Mouse (Mus musculus): ENCODE measurements around the gene Drap1.

Drap1 gene

DNA sequence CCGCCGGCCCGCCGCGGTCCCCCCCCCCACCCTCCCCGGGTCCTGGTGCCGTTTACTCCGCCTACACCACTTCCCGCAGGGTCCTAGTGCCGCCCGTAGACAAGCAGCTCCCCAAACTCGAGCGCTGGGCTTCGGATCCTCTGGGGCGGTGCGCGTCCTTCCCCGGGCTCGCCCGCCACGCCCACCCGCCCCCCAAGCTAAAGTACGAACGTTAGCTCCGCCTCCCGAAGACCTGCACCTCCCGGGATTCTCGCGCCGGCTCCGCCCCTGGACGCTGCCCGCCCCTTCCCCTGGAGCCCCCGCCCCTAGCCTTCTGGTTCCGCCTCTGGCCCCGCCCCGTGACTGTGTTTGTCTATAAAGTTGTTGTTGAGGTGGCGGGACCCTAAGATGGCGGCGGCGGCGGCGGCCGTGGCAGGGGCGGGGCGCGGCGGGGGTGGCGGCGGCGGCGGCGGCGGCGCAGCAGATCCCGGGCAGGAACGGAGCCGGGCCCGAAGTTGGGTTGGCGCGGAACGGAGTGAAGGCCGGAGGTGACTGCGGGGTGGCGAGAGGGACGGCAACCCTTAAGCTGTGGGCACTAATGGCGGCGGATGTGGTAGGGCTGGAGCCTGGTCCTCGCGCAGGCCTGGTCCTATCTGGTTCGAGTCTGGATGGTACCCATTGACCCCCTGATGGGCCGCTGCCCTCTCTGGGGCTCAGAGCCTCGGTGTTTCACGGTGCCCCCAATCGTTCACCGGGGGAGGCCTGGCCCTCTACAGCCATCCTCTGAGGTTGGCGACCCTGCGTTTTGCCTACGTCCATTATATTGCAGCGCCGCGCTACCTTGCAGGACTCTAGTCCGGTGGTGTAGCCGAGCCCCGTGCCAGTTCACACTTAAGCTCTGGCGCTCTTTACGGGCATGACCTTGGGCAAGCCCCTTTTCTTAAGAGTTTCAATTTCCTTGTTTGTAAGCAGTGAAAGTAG is at the start of gene Drap1, which contains the start of gene AI837181:
Gene Drap1 (minus strand): TSS at position 198 of the 960 bp plus-strand sequence.
Gene AI837181 (plus strand): TSS at position 363 of the 960 bp plus-strand sequence.
- in situ Hi-C loops (cut with MboI, MseI) = no loop called here

DNA sequence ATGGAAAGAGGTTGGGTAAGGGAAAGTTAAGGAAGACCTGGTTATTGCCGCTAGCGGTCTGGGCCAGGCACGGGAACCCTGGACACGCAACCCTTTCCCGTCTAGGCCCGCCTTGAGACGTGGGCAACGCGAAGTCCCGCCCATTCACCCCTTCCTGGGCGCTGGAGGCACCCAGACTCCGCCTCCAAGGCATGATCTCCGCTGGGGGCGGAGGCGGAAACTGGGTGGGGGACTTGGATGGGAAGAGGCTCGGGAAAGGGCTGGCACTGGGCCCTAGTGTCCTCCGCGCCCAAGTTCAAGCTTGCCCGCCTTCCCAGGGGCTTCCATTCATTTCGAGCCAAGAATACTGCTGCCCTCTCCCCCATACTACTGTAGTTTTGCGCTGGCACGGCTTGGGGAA is 48.9 kb upstream of the Drap1 start, which contains the start of gene Efemp2:
Gene Efemp2 (plus strand): TSS at position 235 of the 400 bp plus-strand sequence.
- in situ Hi-C loops (cut with MboI, MseI) = no loop called here

DNA sequence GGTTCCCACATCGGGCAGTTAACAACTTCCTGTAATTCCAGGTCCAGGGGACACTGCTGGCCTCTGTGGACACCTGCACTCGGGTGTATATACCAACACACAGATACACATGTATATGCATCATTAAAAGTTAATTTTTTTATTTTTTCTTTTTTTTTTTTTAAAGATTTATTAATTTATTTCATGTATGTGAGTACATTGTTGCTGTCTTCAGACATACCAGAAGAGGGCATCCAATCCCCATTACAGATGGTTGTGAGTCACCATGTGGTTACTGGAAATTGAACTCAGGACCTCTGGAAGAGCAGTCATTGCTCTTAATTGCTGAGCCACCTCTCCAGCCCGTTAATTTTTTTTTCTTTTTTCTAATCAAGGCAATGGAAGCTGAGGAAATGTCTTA is 48.1 kb upstream of the Drap1 start:
- in situ Hi-C loops (cut with MboI, MseI) = no loop called here

DNA sequence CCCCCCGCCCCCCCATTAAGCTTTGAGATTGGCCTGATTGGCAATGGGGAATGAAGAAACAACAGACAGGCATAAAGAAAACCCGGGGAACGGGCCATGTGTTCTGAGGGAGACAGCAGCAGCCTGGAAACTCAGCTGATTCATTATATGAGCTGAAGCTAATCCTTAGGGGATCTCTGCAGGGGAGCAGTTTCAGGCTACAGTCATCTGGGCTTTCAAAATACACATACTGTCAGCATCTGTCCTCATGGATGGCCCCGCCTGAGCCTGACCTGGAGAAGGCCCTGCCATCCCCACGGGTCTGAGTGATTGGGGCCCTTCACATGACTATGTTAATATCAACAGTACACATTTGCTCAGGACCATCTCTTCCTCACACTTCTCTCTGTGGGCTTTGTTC is 47.1 kb upstream of the Drap1 start:
- in situ Hi-C loops (cut with MboI, MseI) = no loop called here

DNA sequence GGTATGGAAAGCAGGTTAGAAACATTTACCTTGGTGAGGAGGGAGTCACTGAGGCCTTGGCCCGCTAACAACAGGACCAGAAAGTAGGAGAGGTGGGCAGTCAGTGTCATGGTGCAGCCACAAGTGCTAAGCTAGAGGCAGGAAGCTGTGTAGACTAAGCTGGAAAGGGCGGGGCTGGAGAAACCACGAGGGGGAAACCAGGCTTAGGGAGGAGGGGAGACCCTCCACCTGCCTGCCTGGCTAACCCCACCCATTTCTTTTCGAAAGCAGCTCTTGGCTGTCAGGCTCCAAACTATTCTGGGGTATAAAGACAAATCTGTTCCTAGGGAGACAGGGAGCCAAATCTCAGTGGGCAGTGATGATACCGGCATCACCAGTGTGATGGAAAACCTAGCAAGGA is 43.6 kb upstream of the Drap1 start, which contains the start of gene Ctsw:
Gene Ctsw (minus strand): TSS at position 134 of the 400 bp plus-strand sequence.
- in situ Hi-C loops (cut with MboI, MseI) = no loop called here

DNA sequence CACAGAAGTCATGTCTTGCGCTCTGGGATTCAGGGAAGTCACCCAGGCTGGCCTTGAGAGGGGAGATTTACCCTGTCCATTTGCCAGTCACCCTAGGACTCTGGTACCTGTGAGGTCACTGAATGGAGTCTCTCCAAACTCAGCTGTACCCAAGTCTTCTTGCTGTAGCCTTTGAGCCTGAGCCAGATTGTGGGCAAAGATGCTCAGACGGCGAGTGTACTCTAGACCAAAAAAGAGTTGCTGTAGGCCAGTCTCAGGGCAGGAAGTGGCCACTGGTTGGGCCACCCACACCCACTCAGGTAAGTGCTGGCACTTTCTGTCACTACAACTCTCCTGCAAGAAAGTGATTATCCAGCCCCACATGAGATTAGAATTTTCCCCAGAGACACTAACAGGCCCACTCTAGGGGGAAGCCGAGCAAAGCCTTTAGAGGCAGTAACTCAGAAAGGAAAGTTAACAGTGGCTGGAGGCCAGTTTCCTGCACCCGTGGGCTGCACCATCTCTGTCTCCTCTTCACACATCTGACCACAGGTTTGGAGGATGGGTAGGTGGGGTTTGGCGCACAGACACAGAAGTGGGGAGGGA is 42.2 kb upstream of the Drap1 start:
- in situ Hi-C loops (cut with MboI, MseI) = no loop called here

DNA sequence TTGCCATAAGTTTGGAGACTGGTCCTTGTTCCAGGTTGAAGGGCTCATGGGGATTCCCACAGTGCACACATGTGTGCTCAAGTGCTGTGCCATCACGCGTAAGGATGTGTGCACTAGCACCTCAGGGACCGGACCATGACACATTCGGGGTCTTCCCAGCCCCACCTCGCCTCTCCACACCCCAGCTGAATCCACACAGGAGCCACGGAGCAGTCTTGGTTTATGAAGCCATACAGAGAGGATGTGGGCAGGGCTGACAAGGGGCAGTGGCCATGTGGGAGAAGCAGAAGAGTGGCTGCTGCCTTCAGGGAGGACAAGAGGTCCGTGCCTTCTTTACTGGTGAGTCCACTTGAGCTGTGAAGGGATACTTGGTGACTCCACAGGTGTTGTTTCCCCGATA is 40.3 kb upstream of the Drap1 start:
- in situ Hi-C loops (cut with MboI, MseI) = no loop called here

DNA sequence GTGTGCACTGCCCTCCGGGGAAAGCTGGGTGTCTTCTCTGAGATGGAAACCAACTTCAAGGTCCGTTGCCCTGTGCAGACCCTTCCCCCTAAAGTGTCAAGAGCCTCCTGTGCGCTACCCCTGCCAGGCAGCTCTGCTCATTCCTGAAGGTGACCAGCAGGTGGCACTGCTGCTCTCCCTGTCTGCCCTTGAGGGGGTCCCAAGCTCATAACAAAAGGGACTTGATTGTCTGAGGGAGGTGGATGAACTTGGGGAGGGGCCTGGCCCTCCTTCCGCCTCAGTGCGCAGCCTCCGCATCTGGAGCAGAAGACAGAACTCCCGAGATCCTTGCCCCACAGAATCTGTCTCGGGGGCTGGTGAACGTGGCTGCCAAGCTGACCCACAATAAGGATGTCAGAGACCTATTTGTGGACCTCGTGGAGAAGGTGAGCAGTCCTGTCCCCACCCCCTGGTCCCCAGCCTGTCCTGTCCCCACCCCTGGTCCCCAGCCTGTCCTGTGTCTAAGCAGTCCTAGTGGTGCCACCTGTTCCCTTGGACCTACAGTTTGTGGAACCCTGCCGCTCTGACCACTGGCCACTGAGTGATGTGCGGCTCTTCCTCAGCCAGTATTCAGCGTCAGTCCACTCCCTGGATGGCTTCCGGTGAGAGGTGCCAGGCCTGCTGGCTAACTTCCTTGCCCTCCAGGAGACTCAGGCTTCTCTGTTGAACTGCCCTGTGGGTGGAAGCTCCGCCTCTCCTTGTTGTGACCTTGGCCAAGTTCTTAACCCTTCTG is 39.2 kb upstream of the Drap1 start:
- in situ Hi-C loops (cut with MboI, MseI) = no loop called here

DNA sequence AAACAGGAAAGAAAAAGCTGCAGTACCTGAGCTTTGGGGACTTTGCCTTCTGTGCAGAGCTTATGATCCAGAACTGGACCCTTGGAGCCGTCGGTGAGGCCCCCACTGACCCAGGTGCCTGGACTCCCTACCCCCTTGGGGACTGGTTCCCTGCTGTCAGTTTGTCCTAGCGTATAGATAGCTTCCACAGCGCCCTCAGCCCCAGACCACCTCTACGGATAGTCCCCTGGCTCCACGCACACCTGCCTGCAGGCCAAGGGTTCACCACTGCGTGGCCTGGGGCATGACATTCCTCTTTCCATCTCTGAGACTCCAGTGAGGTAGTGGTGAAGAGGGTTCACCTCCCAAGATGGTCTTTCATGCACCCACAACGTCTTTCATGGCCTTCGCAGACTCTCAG is 38.4 kb upstream of the Drap1 start:
- in situ Hi-C loops (cut with MboI, MseI) = no loop called here

DNA sequence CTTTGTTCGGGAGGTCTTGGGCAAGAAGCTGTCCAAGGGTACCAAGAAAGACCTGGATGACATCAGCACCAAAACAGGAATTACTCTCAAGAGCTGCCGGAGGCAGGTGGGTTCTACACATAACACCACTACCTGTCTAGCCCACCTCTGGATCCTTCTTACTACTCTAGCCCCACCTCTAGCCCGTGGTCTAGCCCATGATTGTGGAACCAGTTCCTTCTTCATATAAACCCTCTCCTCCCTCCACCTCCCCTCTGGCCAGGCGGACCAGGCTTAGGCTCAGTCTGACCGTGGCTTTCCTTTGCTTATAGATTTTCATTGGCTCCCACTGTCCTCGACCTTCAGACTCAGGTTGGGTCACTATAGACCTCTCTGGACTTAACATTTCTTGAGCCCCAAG is 36.6 kb upstream of the Drap1 start:
- in situ Hi-C loops (cut with MboI, MseI) = no loop called here

DNA sequence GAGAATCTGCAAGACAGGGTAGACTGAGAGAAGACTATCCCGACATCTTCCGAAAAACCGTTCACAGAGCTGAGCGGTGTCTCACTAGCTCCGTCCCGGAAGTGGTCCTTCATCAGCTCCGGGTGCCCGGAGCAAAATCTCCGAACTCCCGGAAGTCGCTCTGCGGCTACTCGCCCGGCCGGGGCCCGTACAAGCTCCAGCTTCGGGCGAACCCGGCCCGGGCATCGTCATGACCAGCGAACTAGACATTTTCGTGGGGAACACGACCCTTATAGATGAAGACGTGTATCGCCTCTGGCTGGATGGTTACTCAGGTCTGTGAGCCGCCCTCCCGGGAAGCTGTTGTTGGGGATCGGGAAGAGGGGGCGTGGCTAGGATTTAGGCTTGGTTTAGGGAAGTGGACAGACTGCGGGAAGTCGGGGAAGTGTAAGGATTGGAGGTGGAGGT is 35.7 kb upstream of the Drap1 start, which contains the start of gene Fibp:
Gene Fibp (plus strand): TSS at position 151 of the 447 bp plus-strand sequence.
- in situ Hi-C loops (cut with MboI, MseI) = no loop called here

DNA sequence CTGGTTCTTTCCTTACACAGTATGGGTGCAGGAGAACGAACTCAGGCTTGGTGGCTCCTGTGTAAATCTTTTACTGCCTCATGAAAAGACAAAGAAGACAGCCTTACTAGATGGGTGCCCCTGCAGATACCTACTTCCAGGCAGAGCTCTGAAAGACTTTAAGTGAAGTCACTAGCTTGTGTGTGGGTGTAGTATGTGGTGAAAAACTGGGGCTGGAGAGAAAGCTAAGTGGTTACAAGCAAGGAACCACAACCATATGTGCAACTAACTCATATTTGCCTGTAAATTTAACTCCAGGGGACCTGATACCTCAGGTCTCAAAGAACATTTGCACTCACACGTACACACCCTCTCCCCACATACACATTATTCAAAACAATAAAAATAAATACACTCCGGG is 35.1 kb upstream of the Drap1 start:
- in situ Hi-C loops (cut with MboI, MseI) = no loop called here

DNA sequence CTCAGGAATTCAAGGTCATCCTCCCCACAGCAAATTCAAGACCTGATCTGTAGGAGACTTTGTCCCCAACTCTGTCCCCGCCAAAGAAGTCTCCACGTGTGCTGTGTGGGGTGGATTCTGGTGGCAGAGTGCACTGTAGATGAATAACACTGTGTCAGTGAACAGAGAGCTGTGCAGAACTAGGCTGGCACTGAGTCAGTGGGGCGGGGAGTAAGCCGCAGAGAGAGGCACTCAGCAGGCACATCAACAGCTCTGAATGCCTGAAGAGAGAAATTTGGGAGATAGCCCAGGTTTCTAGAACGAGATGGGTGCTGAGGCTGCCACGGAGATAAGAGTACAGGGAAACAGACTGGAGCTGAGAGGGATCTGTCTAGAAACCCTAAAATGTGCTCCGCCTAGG is 34.2 kb upstream of the Drap1 start:
- in situ Hi-C loops (cut with MboI, MseI) = no loop called here

DNA sequence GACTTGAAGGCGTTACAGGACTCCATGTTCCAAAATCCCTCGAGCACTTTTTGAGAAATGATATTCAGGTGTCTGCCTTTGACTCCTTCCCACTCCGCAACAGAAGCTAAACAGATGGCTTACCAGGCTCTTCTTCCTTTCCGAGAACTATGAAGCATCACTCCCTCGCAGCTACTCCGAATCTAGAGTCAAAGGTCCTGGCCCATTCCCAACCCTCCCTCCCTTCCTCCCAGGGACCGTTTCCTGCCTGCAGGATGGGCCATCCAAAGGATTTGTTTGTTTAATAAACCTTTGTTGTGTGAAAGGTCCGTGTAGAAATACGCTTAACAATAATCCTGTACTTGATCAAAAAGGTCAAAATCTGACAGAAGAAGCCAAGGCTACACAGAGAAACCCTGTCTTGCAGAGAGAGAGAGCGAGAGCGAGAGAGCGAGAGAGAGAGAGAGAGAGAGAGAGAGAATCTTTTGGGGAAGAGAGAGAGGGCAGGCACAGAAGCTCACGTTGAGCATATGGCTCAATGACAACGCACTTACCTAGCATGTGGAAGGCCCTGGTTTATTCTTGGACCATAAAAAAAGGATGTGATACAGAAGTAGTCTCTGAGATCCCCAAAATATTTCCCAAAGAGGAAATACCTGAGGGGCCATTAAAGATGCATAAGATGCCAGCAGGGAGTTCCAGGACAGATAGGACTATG is 33.1 kb upstream of the Drap1 start, which contains the start of gene Ccdc85b:
Gene Ccdc85b (minus strand): TSS at position 149 of the 697 bp plus-strand sequence.
- in situ Hi-C loops (cut with MboI, MseI) = no loop called here

DNA sequence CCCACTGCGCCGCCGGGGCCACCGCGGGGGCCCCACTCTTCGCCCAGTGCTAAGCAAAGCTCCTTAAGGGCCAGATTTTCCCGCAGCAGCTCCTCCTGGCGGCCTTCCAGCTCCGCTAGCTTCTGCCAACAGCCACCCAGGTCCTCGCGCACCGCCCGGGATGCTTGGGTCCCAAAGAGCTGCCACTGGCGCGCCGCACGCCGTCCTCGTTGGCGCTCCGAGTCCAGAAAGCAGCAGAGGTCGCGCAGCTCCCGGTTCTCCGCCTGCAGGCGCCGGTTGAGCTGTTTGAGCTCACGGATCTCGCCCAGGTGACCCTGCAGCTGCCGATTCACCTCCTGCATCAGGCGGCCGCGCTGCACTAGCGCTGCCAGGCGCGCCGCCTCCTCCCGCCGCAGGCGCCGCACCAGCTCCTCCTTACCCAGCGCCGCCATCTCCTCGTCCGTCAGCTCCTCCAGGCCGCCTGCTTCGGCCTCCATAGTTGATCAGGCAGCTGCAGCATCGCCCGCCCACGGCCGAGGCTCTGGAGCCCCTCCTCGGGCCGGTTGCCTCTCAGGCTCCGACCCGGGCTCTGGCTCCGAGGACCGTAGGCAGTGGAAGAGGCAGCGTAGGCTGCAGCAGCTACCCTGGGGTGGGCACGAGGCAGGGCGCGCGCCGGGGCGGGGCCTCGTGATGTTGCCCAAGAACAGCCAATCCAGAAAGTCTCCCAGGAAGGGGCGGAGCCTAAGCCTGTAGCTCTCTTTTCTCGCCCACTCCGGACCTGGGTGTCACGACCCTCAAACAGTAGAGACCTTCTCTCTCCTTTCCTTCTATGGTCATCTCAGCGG is 32.4 kb upstream of the Drap1 start:
- in situ Hi-C loops (cut with MboI, MseI) = no loop called here

DNA sequence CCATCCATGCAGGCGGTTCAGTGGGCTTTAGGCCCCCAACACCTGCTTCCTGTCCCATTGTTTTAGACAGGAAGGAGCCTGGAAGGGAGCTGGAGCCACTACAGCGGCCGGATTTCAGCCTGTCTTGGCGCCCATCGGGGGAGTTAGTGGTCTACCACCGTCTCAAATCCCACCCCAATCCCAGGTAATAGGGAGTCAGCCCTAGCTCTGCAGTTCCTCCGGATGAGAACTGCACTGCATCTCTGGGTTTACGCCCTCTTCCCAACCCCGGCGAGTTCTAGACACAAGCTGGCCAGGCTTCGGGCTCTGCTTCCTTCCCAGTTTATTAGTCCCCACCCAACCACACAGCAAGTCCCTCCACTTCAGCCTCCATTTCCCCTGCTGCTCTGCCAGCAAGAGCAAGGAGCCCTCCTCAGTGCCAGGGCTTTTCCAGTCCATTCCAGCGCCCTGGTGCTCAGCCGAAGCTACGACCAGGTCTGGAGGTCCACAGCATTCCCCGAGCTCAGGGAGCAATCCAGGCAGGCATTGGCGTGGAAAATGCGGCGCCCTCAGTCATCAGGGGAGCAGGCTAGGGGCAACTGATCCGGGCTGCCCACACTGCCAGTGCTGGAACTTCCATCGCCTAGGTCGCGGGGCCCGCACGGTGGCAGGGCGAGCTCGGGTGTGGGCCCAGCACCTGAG is 31.6 kb upstream of the Drap1 start:
- in situ Hi-C loops (cut with MboI, MseI) = no loop called here

DNA sequence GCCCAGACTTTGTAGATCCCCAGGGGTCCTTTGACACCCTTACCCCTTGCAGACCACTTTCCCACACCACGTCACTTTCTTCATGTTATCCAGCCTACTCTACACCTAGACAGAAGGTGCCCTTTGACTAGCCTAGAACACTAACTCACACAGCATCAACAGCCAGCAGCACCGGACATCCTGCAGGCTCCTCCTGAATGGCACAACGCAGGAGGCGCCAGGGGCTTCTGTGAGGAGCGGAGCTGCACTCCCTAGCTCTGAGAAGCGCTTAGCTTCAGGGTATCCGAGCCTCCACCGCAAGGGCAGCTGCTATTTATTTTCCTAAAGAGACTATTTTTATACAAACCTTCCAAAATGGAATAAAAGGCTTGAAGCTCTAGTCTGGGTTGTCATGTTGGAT is 30.8 kb upstream of the Drap1 start:
- in situ Hi-C loops (cut with MboI, MseI) = no loop called here

DNA sequence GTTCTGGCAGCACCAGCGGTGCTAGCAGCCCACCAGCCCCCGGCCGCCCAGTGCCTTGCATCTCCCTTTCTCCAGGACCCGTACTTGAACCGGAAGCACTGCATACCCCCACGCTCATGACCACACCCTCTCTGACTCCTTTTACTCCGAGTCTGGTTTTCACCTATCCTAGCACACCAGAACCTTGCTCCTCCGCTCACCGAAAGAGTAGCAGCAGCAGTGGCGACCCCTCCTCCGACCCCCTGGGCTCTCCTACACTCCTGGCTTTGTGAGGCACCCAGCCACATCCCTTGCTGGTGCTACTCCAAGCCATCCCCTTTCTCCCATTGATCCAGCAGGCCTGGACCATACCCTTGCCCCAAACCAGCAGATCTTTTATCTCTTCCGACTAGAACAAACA is 30.3 kb upstream of the Drap1 start:
- in situ Hi-C loops (cut with MboI, MseI) = no loop called here

DNA sequence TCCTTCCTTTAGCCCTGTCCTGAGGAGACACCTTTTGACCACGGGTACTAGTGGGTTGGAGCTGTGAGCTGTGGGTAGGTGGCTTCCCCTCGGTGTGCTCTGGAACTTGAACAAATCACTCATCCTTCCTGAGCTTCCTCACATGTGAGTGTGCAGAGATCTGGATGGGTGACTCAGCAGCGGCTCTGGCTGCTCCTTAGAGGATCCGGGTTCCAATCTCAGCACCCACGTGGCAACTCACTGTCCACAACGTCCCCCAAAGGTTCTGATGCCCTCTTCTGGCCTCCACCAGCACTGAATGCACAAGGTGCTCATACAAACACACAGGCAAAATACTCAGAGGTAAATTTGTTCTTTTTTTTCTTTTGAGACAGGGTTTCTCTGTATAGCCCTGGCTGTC is 27.0 kb upstream of the Drap1 start:
- in situ Hi-C loops (cut with MboI, MseI) = no loop called here

DNA sequence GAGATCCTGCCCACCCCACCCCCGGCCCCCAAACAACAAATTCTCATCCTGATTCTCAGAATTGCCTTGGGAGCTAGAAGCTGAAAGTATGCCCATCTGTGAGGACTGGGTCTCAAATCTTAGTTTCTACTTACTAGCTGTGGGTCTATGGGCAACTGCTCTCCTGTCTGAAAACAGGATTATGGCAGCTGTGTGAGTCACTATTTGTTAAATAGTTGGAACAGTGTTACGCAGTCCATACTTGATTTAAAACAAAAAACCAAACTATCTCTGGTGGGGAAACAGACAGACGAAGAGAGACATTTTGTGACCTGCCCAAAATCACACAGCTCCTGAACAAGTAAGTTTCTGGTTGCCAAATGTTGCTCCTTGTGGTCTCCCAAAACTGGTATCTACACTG is 24.9 kb upstream of the Drap1 start:
- in situ Hi-C loops (cut with MboI, MseI) = no loop called here

All from T-helper 1 cell (primary cell).